Mouse (Mus musculus) neural tube, embryonic 13.5 days (tissue): ENCODE results near the gene Eif4g3. TPM values are rescaled to one million over a fixed set of nuclear protein-coding genes. Genes with fewer than 3 reads are reported as not detected.

Source experiments
- ATAC-seq: fragments of 200-750 bp; cut with Nextera tagmentation; 2 replicates; pipeline ENCODE4 v1.8.0; 2017; ENCODE audit warnings: low read depth, mild to moderate bottlenecking, moderate TSS enrichment, moderate library complexity
- H3K27ac ChIP-seq: fragments of 300-500 bp; sonication (generic); replicated peaks from 2 replicates; pipeline ENCODE4 v1.5.1; 2015; ENCODE audit warnings: moderate library complexity, mild to moderate bottlenecking, inconsistent platforms
- H3K27me3 ChIP-seq: fragments of 300-500 bp; sonication (generic); 2 replicates; pipeline ENCODE4 v1.6.1; 2015; ENCODE audit warnings: mild to moderate bottlenecking, inconsistent platforms
- H3K36me3 ChIP-seq: fragments of 300-500 bp; sonication (generic); 2 replicates; pipeline ENCODE4 v1.6.1; 2015; ENCODE audit warnings: mild to moderate bottlenecking, inconsistent platforms
- H3K4me1 ChIP-seq: fragments of 300-500 bp; sonication (generic); replicated peaks from 2 replicates; pipeline ENCODE4 v1.6.1; 2015; ENCODE audit warnings: inconsistent platforms
- H3K4me2 ChIP-seq: fragments of 300-500 bp; sonication (generic); 2 replicates; pipeline ENCODE4 v1.6.1; 2015; ENCODE audit warnings: inconsistent platforms, mild to moderate bottlenecking, moderate library complexity
- H3K4me3 ChIP-seq: fragments of 300-500 bp; sonication (generic); 2 replicates; pipeline ENCODE4 v1.5.1; 2015; ENCODE audit warnings: mild to moderate bottlenecking, inconsistent platforms
- H3K9ac ChIP-seq: fragments of 300-500 bp; sonication (generic); 2 replicates; pipeline ENCODE4 v1.6.1; 2015; ENCODE audit warnings: moderate library complexity, mild to moderate bottlenecking, inconsistent platforms
- H3K9me3 ChIP-seq: fragments of 300-500 bp; sonication (generic); 2 replicates; pipeline ENCODE4 v1.6.1; 2016; ENCODE audit warnings: inconsistent platforms
- WGBS: fragments of 180-500 bp; shearing (Covaris S2); methylation state at CpG from one replicate; pipeline ENCODE4 v1.1.7; 2015; 5-methylcytosine and 5-hydroxymethylcytosine counted together
- microRNA-seq: library from miRNA; unstranded; fragments of <30 nt; microRNA quantifications from one replicate; pipeline ENCODE4, GENCODE M21; 2016
- polyA plus RNA-seq: library from polyadenylated mRNA; unstranded; fragments of >200 nt; fragmentation: Nextera tagmentation; extraction: Ambion mirVana; gene quantifications from 2 replicates; pipeline ENCODE4 v1.2.1, GENCODE M21; 2015

Gene Eif4g3
- polyA plus RNA-seq, 1 experiment from 2014 or later = 51.1 TPM

DNA sequence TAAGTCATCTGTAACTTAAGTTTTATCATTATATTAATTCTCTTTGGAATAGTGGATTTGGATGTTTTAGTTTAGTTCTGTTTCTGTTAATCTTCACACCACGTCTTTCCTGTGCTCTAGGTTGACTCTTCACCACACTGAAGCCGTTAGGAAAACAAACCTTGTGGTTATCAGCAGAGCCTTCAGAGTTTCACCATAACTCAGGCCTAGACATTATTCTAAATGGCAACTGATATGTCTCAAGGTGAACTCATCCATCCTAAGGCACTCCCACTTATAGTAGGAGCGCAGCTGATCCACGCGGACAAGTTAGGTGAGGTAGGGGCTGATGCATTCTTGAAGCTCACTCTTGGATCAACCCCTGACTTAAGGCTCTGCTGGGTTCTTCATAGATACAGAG is 228.6 kb downstream of the Eif4g3 start:
- Histone ChIP-seq H3K9ac (no peak overlapping the region), H3K36me3 (peaks cover 49% of the 10 kb centered on the region), H3K4me2 (no peak overlapping the region), H3K4me3 (no peak overlapping the region), H3K27me3 (no peaks in the 10 kb centered on the region), H3K27ac (no peak overlapping the region), H3K9me3 (no peaks in the 10 kb centered on the region), H3K4me1 (peaks cover 44% of the 10 kb centered on the region)
- no peak for ATAC-seq
- 91% methylated on average over 5 of the region's 5 CpGs for WGBS

DNA sequence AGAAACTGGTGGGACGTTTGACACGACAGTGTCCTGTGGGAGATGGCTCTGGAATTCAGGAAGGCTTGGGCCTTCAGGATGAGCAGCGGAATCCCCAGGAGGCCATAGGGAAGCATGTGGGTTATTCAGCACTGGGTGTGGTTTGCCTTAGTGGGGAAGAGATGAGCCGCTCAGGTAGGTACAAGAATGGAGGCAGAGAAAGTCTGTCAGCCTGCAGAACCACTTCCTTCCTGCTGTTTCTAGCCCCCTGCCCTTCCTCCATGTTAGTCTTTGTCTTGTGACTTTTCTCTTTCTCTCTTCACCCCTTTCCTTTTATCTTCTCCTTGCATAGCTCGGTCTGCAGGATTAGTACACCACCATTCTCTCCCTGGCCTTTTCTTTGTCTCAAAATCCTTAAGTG is 229.6 kb downstream of the Eif4g3 start:
- no peak overlapping the region for H3K27ac ChIP-seq
- peaks cover 44% of the 10 kb centered on the region for H3K4me1 ChIP-seq
- H3K27me3 ChIP-seq = no peaks in the 10 kb centered on the region
- no peak overlapping the region for H3K9ac ChIP-seq
- no peak overlapping the region for H3K4me2 ChIP-seq
- ATAC-seq = no peak
- no peaks in the 10 kb centered on the region for H3K9me3 ChIP-seq
- no peak overlapping the region for H3K4me3 ChIP-seq
- WGBS = 81% methylated on average over 5 of the region's 5 CpGs
- H3K36me3 ChIP-seq = peaks cover 58% of the 10 kb centered on the region

DNA sequence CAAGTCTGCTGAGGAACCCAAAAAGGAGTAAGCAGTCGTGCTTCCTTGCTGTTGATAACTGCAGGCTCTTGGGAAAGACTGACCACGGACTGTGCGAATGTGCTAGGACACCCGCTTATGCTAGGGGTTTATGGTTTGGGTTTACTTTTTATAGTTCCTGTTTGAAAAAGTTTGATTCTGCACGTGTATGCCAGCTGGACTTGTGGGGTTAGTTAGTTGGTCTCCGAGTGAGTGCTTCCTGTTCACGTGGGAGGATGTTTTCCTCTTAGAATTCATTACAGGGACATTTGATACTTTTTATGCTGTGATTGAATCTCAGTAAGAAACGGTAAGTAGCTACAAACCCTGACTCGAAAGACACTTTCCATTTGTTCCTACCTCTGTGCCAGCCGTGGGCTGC is 230.8 kb downstream of the Eif4g3 start:
- H3K4me2 ChIP-seq = no peak overlapping the region
- H3K4me3 ChIP-seq = no peak overlapping the region
- no peak overlapping the region for H3K27ac ChIP-seq
- ATAC-seq = no peak
- H3K9me3 ChIP-seq = no peaks in the 10 kb centered on the region
- H3K36me3 ChIP-seq = peaks cover 68% of the 10 kb centered on the region
- H3K27me3 ChIP-seq = no peaks in the 10 kb centered on the region
- peaks cover 32% of the 10 kb centered on the region for H3K4me1 ChIP-seq
- H3K9ac ChIP-seq = no peak overlapping the region
- WGBS = 92% methylated on average over 10 of the region's 10 CpGs

DNA sequence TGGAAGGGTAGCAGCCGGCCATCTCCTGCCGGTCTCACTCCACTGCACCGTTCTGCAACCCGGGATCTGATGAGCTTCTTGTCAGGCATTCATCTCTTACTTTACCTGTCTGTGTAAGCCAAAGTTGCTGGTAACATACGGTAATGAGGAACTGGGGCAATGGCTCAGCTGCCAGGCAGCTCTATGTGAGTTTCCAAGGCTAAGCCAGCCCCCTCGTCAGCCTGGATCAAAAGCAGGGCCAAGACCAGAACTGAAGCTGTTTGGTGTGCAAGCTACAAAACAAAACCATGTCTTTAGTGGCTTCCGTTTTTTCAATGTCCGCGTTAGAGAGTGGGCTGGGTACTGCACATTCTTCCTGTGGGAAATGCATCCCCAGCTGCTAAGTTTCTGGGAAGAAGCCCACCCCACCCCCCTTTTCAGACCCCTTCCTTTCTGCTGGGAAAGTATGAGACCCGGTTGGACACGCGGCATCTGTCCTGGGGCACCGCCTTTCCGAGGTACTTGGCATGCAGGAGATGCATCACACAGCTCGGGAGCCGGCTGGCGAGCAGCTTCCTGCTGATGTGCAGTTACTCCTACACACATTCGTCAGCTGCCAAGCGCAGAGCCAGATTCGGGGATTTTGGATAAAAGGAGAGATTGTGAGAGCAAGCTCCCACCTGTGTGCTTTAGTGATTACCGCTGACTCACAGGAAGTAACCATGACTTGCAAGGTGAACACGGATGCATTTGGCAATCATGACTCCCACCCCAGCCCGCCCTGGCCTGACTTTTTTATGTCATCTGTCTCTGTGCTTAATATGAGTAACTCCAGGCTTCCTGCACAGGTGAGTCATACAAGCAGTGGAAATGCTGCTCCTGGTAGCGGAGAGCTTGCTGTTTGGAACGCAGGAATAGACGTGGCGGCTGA is 254.2 kb downstream of the Eif4g3 start:
- Histone ChIP-seq H3K4me2 (no peak overlapping the region), H3K27ac (no peak overlapping the region), H3K9me3 (no peaks in the 10 kb centered on the region), H3K4me3 (no peak overlapping the region), H3K27me3 (0 out of 2 replicates have a peak, but pooled peaks cover 12% of the 10 kb centered on the region), H3K4me1 (peaks cover 39% of the 10 kb centered on the region), H3K36me3 (peaks cover 59% of the 10 kb centered on the region), H3K9ac (no peak overlapping the region)
- ATAC-seq = no peak
- WGBS = 59% methylated on average over 27 of the region's 27 CpGs

DNA sequence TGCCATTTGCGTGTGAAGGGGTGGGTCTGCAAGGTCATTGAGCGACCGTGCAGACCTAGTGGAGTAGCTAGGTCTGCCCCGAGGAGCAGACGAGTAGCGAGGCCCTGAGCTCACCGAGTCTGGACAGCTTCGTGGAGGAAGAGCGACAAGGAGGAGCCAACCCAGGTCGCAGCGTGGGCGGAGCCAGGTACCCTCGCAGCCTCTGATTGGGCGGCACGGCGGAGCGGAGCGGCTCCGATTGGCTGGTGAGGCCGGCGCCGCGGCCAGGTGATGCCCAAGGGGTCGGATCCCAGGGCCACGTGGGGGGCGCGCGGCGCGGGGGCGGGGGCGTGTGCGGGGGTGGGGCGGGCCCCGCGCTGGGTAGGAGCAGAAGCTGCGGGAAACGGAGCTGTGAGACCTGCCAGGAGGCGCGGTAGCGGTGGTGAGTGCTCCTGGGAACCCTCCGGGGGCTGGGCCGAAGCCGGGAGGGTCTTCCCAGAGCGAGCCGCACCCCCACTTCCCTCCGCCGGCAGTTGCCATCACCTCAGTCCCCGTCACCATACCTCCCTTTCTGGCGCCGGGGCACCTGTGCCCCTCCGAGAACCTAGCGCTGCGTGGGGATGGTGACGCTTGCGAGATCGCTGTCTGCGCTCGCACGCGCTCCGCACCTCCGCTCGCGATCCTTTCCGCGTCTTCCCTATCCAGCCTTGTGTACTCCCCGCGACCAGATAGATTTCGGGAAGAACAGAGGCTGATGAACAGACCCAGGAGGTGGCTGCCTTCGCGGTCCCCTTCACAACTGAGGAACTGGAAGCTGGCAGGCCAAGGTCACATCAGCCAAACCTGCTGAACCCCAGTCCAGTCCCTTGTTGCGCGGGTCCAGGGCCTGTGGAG is 257.5 kb downstream of the Eif4g3 start, which contains the start of the genes Sh2d5 and Kif17:
Gene Sh2d5, plus strand, starts transcription at position 316 of the 873 bp plus-strand sequence.
Gene Kif17, plus strand, starts transcription at position 348 of the 873 bp plus-strand sequence.
- Histone ChIP-seq H3K4me1 (peaks cover 51% of the 10 kb centered on the region), H3K9ac (peak within 1 kb of the TSS; percentile 72), H3K4me2 (peak within 1 kb of the TSS; percentile 78), H3K4me3 (peak within 1 kb of the TSS; percentile 54), H3K36me3 (peaks cover 26% of the 10 kb centered on the region), H3K27me3 (peaks cover 40% of the 10 kb centered on the region), H3K27ac (peak within 1 kb of the TSS; percentile 38), H3K9me3 (no peaks in the 10 kb centered on the region)
- WGBS = under 1% methylated on average over 55 of the region's 74 CpGs
- peak; percentile 92 for ATAC-seq

DNA sequence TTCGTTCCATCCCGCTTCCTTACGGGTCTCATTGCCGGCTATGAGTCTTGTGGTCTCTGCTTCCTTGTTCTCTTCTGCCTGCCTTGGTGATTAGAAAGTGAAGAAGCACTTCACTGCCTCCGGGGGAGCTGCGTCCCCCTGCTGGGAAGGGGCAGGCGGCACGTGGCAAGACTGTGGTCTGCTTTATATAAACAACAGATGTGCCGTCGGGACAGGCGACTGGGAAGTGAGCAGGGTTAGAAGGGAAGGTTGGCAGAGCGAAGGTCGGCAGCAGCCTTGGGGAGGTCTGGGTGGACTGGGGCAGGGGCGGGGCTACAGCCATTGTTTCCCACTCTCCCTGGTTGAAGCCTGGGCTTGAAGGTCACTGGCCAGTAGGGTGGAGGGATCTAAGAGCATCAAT is 259.0 kb downstream of the Eif4g3 start:
- H3K4me3 ChIP-seq = peak overlapping the region; percentile 54
- H3K9ac ChIP-seq = peak overlapping the region; percentile 72
- peaks cover 15% of the 10 kb centered on the region for H3K36me3 ChIP-seq
- ATAC-seq = no peak
- H3K27me3 ChIP-seq = peaks cover 40% of the 10 kb centered on the region
- H3K9me3 ChIP-seq = no peaks in the 10 kb centered on the region
- under 1% methylated on average over 14 of the region's 14 CpGs for WGBS
- peak overlapping the region; percentile 78 for H3K4me2 ChIP-seq
- peak overlapping the region; percentile 38 for H3K27ac ChIP-seq
- peaks cover 47% of the 10 kb centered on the region for H3K4me1 ChIP-seq

DNA sequence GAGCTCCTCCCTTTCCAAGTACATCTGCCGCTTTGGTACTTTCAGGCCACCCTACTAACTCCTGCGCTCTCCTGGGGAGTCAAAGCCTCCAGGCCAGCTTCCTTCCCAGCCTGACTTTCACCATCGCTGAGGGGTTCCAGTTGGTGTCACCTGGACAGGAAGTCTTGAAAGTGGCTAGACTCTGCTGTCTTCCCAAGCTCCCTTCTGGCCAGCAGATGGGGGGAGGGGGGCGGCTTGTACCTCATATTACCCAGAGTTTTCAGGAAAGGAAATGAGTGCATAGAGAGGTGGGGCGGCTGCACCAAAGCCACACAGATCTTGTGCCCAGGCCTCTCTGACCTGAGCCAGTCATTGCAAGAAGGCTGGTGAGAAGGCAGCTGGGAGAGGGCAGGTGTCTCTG is 259.4 kb downstream of the Eif4g3 start:
- peaks cover 11% of the 10 kb centered on the region for H3K36me3 ChIP-seq
- peak overlapping the region; percentile 78 for H3K4me2 ChIP-seq
- no peaks in the 10 kb centered on the region for H3K9me3 ChIP-seq
- no peak for ATAC-seq
- peaks cover 40% of the 10 kb centered on the region for H3K27me3 ChIP-seq
- 15% methylated on average over 5 of the region's 5 CpGs for WGBS
- H3K4me1 ChIP-seq = peaks cover 43% of the 10 kb centered on the region
- H3K9ac ChIP-seq = peak overlapping the region; percentile 72
- 0 out of 2 replicates have a peak overlapping the region, but pooled peaks have one; percentile 38 for H3K27ac ChIP-seq
- H3K4me3 ChIP-seq = peak overlapping the region; percentile 54

DNA sequence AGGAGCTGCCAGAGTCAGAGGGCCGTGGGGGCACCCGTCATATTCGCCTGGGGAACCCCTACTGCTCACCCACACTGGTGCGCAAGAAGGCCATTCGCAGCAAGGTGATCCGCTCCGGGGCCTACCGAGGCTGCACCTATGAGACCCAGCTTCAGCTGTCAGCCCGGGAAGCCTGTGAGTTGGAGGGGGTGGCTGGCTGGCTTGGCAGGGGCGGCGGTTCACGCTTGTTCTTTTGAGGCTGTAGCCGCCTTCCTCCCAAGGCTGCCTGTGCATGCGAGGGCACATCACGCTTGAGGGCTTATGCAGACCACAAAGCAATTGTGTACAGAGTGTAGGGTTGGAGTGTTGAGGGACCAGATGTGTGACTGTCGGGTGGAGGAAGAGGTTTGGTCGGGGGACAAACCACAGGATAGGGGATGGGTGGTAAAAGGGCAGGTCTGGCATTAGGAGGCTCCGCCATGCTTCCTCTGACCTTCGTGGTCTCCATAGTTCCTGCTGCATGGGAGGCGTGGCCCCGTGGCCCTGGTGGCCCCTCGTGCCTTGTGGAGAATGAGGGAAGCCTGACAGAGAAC is 264.4 kb downstream of the Eif4g3 start:
- Histone ChIP-seq H3K4me3 (no peak overlapping the region), H3K36me3 (peaks cover 16% of the 10 kb centered on the region), H3K27ac (no peak overlapping the region), H3K4me2 (no peak overlapping the region), H3K9ac (no peak overlapping the region), H3K4me1 (peaks cover 14% of the 10 kb centered on the region), H3K27me3 (peaks cover 32% of the 10 kb centered on the region), H3K9me3 (no peaks in the 10 kb centered on the region)
- 84% methylated on average over 22 of the region's 22 CpGs for WGBS
- no peak for ATAC-seq

Small RNA genes lying within 50 kb of the gene (microRNA-seq; reads per million reads assigned to microRNA genes)
- not detected for gene Mir6399

Other genes with a start within 250 kb of the Eif4g3 start
- gene Alpl, start 196.6 kb upstream of the Eif4g3 start, polyA plus RNA-seq = 7.1 and 7.7 TPM in 2 replicates
- gene Ece1, start 130.8 kb upstream of the Eif4g3 start, polyA plus RNA-seq = 27.5 and 32.6 TPM in 2 replicates
- 172 and 212 TPM in 2 replicates for gene Hp1bp3, start 223.3 kb downstream of the Eif4g3 start, polyA plus RNA-seq